Mouse (Mus musculus) spleen, postnatal 10 days (tissue): ENCODE results near the gene Tnnt3.
A peak's percentile ranks its signal among the peaks of the same experiment; 100 is the strongest.

Source experiments
- DNase-seq, 2 experiments: peaks; one replicate each; pipeline ENCODE4 v3.0.0; 2021 to 2022; ENCODE audit warnings: low spot score in 2 of 2

Gene Tnnt3

GRCm38 (mm10) chr7:142498575-142498974 lies at the start of gene Tnnt3:
Gene Tnnt3, plus strand, starts transcription at chr7:142498836.
- no peak for DNase-seq

- DNase-seq, result peak in 1 of 2 experiments; percentile 8
Measured at GRCm38 (mm10) chr7:142449038-142449617, 49.5 kb upstream of the Tnnt3 start.

GRCm38 (mm10) chr7:142454706-142455105 lies 43.9 kb upstream of the Tnnt3 start:
- no peak for DNase-seq

- peak in 1 of 2 experiments; percentile 6 for DNase-seq
Measured at GRCm38 (mm10) chr7:142455251-142455650, 43.4 kb upstream of the Tnnt3 start.

GRCm38 (mm10) chr7:142456806-142457205 lies 41.8 kb upstream of the Tnnt3 start:
- DNase-seq, result peak in 1 of 2 experiments; percentile 11

GRCm38 (mm10) chr7:142457227-142457811 lies 41.3 kb upstream of the Tnnt3 start:
- peak in 1 of 2 experiments; percentile 30 for DNase-seq

GRCm38 (mm10) chr7:142458026-142458425 lies 40.6 kb upstream of the Tnnt3 start:
- DNase-seq, result peak in 1 of 2 experiments; percentile 15

- peak in 1 of 2 experiments; percentile 10 for DNase-seq
Measured at GRCm38 (mm10) chr7:142458676-142459298, 39.8 kb upstream of the Tnnt3 start.

GRCm38 (mm10) chr7:142459299-142459691 lies 39.3 kb upstream of the Tnnt3 start:
- DNase-seq, result peak in 1 of 2 experiments; percentile 10

- peak in 1 of 2 experiments; percentile 52 for DNase-seq
Measured at GRCm38 (mm10) chr7:142460636-142461077, 38.0 kb upstream of the Tnnt3 start, which contains the start of gene Lsp1. Gene Lsp1, plus strand, starts transcription at chr7:142460809.

GRCm38 (mm10) chr7:142461446-142461845 lies 37.2 kb upstream of the Tnnt3 start:
- DNase-seq, result peak in 1 of 2 experiments; percentile 24

- peak in 1 of 2 experiments; percentile 20 for DNase-seq
Measured at GRCm38 (mm10) chr7:142462190-142462589, 36.4 kb upstream of the Tnnt3 start.

GRCm38 (mm10) chr7:142462594-142463078 lies 36.0 kb upstream of the Tnnt3 start:
- peak in 1 of 2 experiments; percentile 21 for DNase-seq

- no peak for DNase-seq
Measured at GRCm38 (mm10) chr7:142470171-142470691, 28.4 kb upstream of the Tnnt3 start.

GRCm38 (mm10) chr7:142470808-142471413 lies 27.7 kb upstream of the Tnnt3 start:
- no peak for DNase-seq

- DNase-seq, result no peak
Measured at GRCm38 (mm10) chr7:142471414-142471861, 27.2 kb upstream of the Tnnt3 start.

GRCm38 (mm10) chr7:142471884-142472570 lies 26.6 kb upstream of the Tnnt3 start:
- no peak for DNase-seq

- no peak for DNase-seq
Measured at GRCm38 (mm10) chr7:142472936-142473335, 25.7 kb upstream of the Tnnt3 start.

- DNase-seq, result no peak
Measured at GRCm38 (mm10) chr7:142473476-142473875, 25.2 kb upstream of the Tnnt3 start.

- no peak for DNase-seq
Measured at GRCm38 (mm10) chr7:142474799-142475198, 23.8 kb upstream of the Tnnt3 start.

GRCm38 (mm10) chr7:142475641-142476040 lies 23.0 kb upstream of the Tnnt3 start:
- DNase-seq, result no peak
